Mouse (Mus musculus) kidney, adult 2 months (tissue): ENCODE results near the gene Olfr855. TPM values are rescaled to one million over a fixed set of nuclear protein-coding genes. Genes with fewer than 3 reads are reported as not detected.
A peak's percentile ranks its signal among the peaks of the same experiment; 100 is the strongest.

Source experiments
- DNase-seq: peaks from one replicate; pipeline ENCODE4 v3.0.0; 2021
- H3K27ac ChIP-seq: fragments of 200-500 bp; 2 replicates; pipeline ENCODE4 v1.5.1; 2012; ENCODE audit warnings: low read depth, low read length, control low read depth, inconsistent platforms; ENCODE audit not compliant: insufficient read depth
- H3K27me3 ChIP-seq: fragments of 200-500 bp; replicated peaks from 2 replicates; pipeline ENCODE4 v1.6.1; 2012; ENCODE audit warnings: mild to moderate bottlenecking, moderate library complexity, low read length, inconsistent platforms; ENCODE audit not compliant: control insufficient read depth, insufficient read depth
- H3K36me3 ChIP-seq: fragments of 200-500 bp; 2 replicates; pipeline ENCODE4 v1.6.1; 2012; ENCODE audit warnings: mild to moderate bottlenecking, moderate library complexity, low read length, inconsistent platforms; ENCODE audit not compliant: control insufficient read depth, insufficient read depth
- H3K4me1 ChIP-seq: fragments of 200-500 bp; 2 replicates; pipeline ENCODE4 v1.6.1; 2011; ENCODE audit warnings: low read length; ENCODE audit not compliant: control insufficient read depth, insufficient read depth
- H3K4me3 ChIP-seq: fragments of 200-500 bp; 2 replicates; pipeline ENCODE4 v1.5.1; 2011; ENCODE audit warnings: mild to moderate bottlenecking, low read depth, low read length, control low read depth; ENCODE audit not compliant: insufficient read depth
- CTCF ChIP-seq: fragments of 200-500 bp; conservative IDR thresholded peaks from 2 replicates; pipeline ENCODE4 v1.5.1; 2011; ENCODE audit warnings: low read depth, mild to moderate bottlenecking, control low read depth, low read length, moderate library complexity, mixed read lengths; ENCODE audit not compliant: insufficient read depth, insufficient read length
- POLR2A ChIP-seq: fragments of 200-500 bp; IDR thresholded peaks from one replicate; pipeline ENCODE4 v1.6.1; 2011; ENCODE audit warnings: low read depth, low read length, control low read depth
- WGBS: fragments of 180-500 bp; shearing (Covaris S2); methylation state at CpG from one replicate; pipeline ENCODE4 v1.1.7; 2018; 5-methylcytosine and 5-hydroxymethylcytosine counted together
- polyA plus RNA-seq: library from polyadenylated mRNA; depleted of rRNA; stranded (reverse); fragments of >200 nt; gene quantifications from 2 replicates; pipeline ENCODE4 v1.2.3, GENCODE M21; 2012; rRNA removed

The Olfr855 gene
- not detected in 2 replicates for polyA plus RNA-seq

GRCm38 (mm10) chr9:19582317-19582716 is at the start of gene Olfr855:
Gene Olfr855, plus strand, starts transcription at chr9:19582617.
- Histone ChIP-seq H3K36me3 (no peaks in the 10 kb centered on the region), H3K4me1 (no peaks in the 10 kb centered on the region), H3K4me3 (no peak within 1 kb of the TSS), H3K27ac (no peak within 1 kb of the TSS), H3K27me3 (no peaks in the 10 kb centered on the region)
- TF ChIP-seq CTCF (no peak), POLR2A (no peak)
- no peak for DNase-seq

- TF ChIP-seq POLR2A (no peak), CTCF (no peak)
- Histone ChIP-seq H3K27me3 (no peaks in the 10 kb centered on the region), H3K36me3 (no peaks in the 10 kb centered on the region), H3K4me3 (no peak within 1 kb of the TSS), H3K27ac (no peak within 1 kb of the TSS), H3K4me1 (no peaks in the 10 kb centered on the region)
- 68% methylated on average over 1 of the region's 1 CpGs for WGBS
- no peak for DNase-seq
Measured at GRCm38 (mm10) chr9:19540976-19541375, 41.4 kb upstream of the Olfr855 start, which contains the start of gene Olfr853. Gene Olfr853, minus strand, starts transcription at chr9:19541076.

GRCm38 (mm10) chr9:19567282-19567681 is 15.1 kb upstream of the Olfr855 start, which contains the start of gene Olfr854:
Gene Olfr854, minus strand, starts transcription at chr9:19567382.
- WGBS: 62% methylated on average over 1 of the region's 1 CpGs
- TF ChIP-seq CTCF (no peak), POLR2A (no peak)
- Histone ChIP-seq H3K27ac (no peak within 1 kb of the TSS), H3K4me1 (no peaks in the 10 kb centered on the region), H3K4me3 (no peak within 1 kb of the TSS), H3K36me3 (no peaks in the 10 kb centered on the region), H3K27me3 (no peaks in the 10 kb centered on the region)
- DNase-seq: no peak

- Histone ChIP-seq H3K36me3 (no peaks in the 10 kb centered on the region), H3K4me3 (no peak overlapping the region), H3K4me1 (no peaks in the 10 kb centered on the region), H3K27ac (no peak overlapping the region), H3K27me3 (no peaks in the 10 kb centered on the region)
- TF ChIP-seq CTCF: no peak
- no peak for TF ChIP-seq POLR2A
- 96% methylated on average over 3 of the region's 3 CpGs for WGBS
- no peak for DNase-seq
Measured at GRCm38 (mm10) chr9:19621297-19621696, 38.9 kb downstream of the Olfr855 start.

- Histone ChIP-seq H3K27ac (peak within 1 kb of the TSS; percentile 11; the same call in 1 of the 2 replicates), H3K36me3 (no peaks in the 10 kb centered on the region), H3K4me1 (no peaks in the 10 kb centered on the region), H3K27me3 (no peaks in the 10 kb centered on the region), H3K4me3 (peak within 1 kb of the TSS; percentile 49)
- WGBS: 1% methylated on average over 35 of the region's 35 CpGs
- DNase-seq: peak; percentile 99
- no peak for TF ChIP-seq CTCF
- TF ChIP-seq POLR2A: no peak
Measured at GRCm38 (mm10) chr9:19621843-19622822, 39.7 kb downstream of the Olfr855 start, which contains the start of gene Zfp317. Gene Zfp317, plus strand, starts transcription at chr9:19622102.

GRCm38 (mm10) chr9:19629574-19629973 is 47.2 kb downstream of the Olfr855 start:
- Histone ChIP-seq H3K27ac (no peak overlapping the region), H3K4me1 (no peaks in the 10 kb centered on the region), H3K36me3 (peaks cover 1% of the 10 kb centered on the region), H3K4me3 (no peak overlapping the region), H3K27me3 (no peaks in the 10 kb centered on the region; the same call in 1 of the 2 replicates)
- DNase-seq: no peak
- TF ChIP-seq CTCF: no peak
- TF ChIP-seq POLR2A: no peak

Other genes starting within 250 kb of the Olfr855 start
- gene Olfr845, start 246.2 kb upstream of the Olfr855 start, polyA plus RNA-seq: not detected in 2 replicates
- not detected in 2 replicates for gene Olfr846, start 218.6 kb upstream of the Olfr855 start, polyA plus RNA-seq
- not detected in 2 replicates for gene Olfr847, start 203.9 kb upstream of the Olfr855 start, polyA plus RNA-seq
- not detected in 2 replicates for gene Olfr849, start 142.4 kb upstream of the Olfr855 start, polyA plus RNA-seq
- gene Olfr850, start 104.4 kb upstream of the Olfr855 start, polyA plus RNA-seq: not detected in 2 replicates
- not detected in 2 replicates for gene Olfr851, start 89.3 kb upstream of the Olfr855 start, polyA plus RNA-seq
- gene Olfr853, start 41.5 kb upstream of the Olfr855 start, polyA plus RNA-seq: not detected in 2 replicates
- not detected in 2 replicates for gene Olfr854, start 15.2 kb upstream of the Olfr855 start, polyA plus RNA-seq
- gene Zfp317, start 39.5 kb downstream of the Olfr855 start, polyA plus RNA-seq: 8.0 and 8.1 TPM in 2 replicates
- gene Olfr857, start 126.8 kb downstream of the Olfr855 start, polyA plus RNA-seq: not detected in 2 replicates
- gene Olfr58, start 197.7 kb downstream of the Olfr855 start, polyA plus RNA-seq: not detected in 2 replicates
- gene Olfr859, start 222.3 kb downstream of the Olfr855 start, polyA plus RNA-seq: not detected in 2 replicates